Mouse (Mus musculus) brown adipose tissue, adult 24 weeks (tissue): ENCODE measurements around the gene Prss30. TPM values are rescaled to one million over a fixed set of nuclear protein-coding genes. Genes with fewer than 3 reads are reported as not detected.
A peak's percentile ranks its signal among the peaks of the same experiment; 100 is the strongest.
"Not testable (repeated sequence)": the region's sequence is repeated elsewhere in the genome, so short reads cannot be mapped to it uniquely, and the experiment has no call there.

Experiments used
- H3K27ac ChIP-seq: fragments of 200-500 bp; replicated peaks from 2 replicates; pipeline ENCODE4 v1.5.1; 2012; ENCODE audit warnings: low read depth, mild to moderate bottlenecking, low read length
- H3K4me1 ChIP-seq: fragments of 200-500 bp; 2 replicates; pipeline ENCODE4 v1.6.1; 2012; ENCODE audit warnings: low read length, mixed read lengths; ENCODE audit not compliant: control insufficient read depth, insufficient read depth, insufficient read length
- H3K4me3 ChIP-seq: fragments of 200-500 bp; 2 replicates; pipeline ENCODE4 v1.5.1; 2012; ENCODE audit warnings: low read depth, mild to moderate bottlenecking, low read length, moderate library complexity; ENCODE audit not compliant: insufficient read depth
- polyA plus RNA-seq: library from polyadenylated mRNA; stranded (reverse); fragments of >200 nt; gene quantifications from 2 replicates; pipeline ENCODE4 v1.2.4, GENCODE M21; 2012; ENCODE audit not compliant: missing spikeins, insufficient read depth, insufficient read length

Prss30 gene
- polyA plus RNA-seq, 1 experiment = not detected

- Histone ChIP-seq H3K4me3 (no peak overlapping the region), H3K4me1 (no peaks in the 10 kb centered on the region), H3K27ac (no peak overlapping the region)
Measured at GRCm38 (mm10) chr17:23961573-23962122, 18.7 kb downstream of the Prss30 start.

DNA sequence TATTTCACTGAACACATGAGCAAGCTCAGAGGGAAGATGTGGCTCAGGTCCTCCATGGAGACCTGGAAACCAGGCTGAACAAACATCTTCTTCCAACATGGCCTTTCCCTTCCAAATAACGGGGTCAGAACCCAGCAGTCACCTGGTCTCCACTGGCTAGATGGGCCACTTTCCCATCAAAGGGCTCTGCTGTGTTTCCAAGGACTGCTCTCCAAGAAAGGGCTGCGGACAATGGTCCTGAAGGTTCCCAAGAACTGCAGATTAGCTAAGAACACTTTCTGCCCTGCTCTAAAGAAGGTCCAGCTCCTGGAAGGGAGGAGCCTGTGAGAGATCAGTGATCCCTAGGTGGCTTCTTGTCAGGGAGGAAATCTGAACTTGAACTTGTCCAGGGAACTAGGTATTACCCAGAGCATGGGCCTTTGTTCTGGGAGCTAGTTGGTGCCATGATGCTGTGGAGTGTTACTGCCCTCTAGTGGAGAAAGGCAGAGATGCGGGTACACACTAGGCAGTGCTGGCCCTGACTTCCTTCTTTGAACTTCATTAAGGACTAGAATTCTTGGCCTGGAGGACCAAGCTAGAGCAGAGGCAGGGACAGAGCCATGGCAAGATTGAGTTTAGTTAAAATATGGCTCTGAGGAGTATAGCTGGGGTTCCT lies 20.2 kb downstream of the Prss30 start:
- H3K27ac ChIP-seq = no peak overlapping the region
- no peaks in the 10 kb centered on the region for H3K4me1 ChIP-seq

GRCm38 (mm10) chr17:23955174-23955573 lies 25.2 kb downstream of the Prss30 start, which contains the start of gene Sbpl:
Sbpl (minus strand) TSS chr17:23955274.
- no peak within 1 kb of the TSS for H3K27ac ChIP-seq

More for the DNA sequence above, 20.2 kb downstream of the Prss30 start:
- H3K4me3 ChIP-seq = no peak overlapping the region

DNA sequence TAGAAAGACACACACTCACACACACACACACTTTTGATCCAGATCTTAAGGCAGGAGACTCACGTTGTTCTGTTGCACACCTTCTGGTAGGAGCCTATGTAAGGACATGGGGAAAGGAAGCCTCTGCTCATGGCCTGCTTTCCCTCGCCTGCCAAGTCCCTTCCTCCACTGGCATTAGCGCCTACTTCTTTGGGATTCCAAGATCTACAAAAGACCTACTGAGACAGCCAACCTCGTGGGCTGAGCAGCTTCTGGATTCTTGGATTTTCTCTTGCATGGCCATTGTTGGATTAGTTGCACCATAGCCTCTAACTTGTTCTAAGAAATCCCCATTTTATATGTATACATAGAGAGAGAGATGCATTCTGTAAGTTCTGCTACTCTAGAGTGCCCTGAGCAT lies 29.5 kb downstream of the Prss30 start:
- not testable (repeated sequence) for H3K4me1 ChIP-seq, H3K27ac ChIP-seq, H3K4me3 ChIP-seq

More at GRCm38 (mm10) chr17:23955174-23955573, 25.2 kb downstream of the Prss30 start, which contains the start of gene Sbpl:
- Histone ChIP-seq H3K4me3 (no peak within 1 kb of the TSS), H3K4me1 (no peaks in the 10 kb centered on the region)

DNA sequence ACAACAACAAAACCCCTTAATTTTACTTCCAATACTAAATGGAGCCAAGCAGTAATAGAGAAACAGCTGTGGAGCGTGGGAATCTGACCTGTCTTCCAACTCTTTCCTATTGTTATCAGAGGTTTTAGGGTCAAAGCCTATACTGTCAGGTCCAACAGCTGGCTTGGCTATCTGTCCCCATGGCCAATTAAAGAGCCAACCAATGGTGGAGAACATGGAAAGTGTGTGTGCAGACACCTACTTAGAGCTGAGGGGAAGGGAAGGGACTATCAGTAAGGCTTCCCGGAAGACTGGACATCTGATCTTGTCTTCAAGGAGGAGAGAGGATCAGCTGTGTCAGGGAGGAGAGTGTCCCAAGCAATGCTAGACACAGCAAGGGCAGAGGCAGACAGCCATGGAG lies 31.3 kb downstream of the Prss30 start:
- no peak overlapping the region for H3K4me3 ChIP-seq
- no peak overlapping the region for H3K27ac ChIP-seq
- H3K4me1 ChIP-seq = no peaks in the 10 kb centered on the region

GRCm38 (mm10) chr17:23947486-23947885 lies 32.9 kb downstream of the Prss30 start:
- H3K4me1 ChIP-seq, H3K4me3 ChIP-seq, H3K27ac ChIP-seq: not testable (repeated sequence)

- Histone ChIP-seq H3K27ac (no peak within 1 kb of the TSS), H3K4me1 (no peaks in the 10 kb centered on the region), H3K4me3 (no peak within 1 kb of the TSS)
Measured at GRCm38 (mm10) chr17:23941372-23941771, 39.0 kb downstream of the Prss30 start, which contains the start of gene Sbp. Sbp (plus strand) TSS chr17:23941672.

GRCm38 (mm10) chr17:23931157-23931556 lies 49.2 kb downstream of the Prss30 start:
- no peak overlapping the region for H3K4me3 ChIP-seq
- H3K27ac ChIP-seq = no peak overlapping the region
- no peaks in the 10 kb centered on the region for H3K4me1 ChIP-seq

- Histone ChIP-seq H3K4me1 (no peaks in the 10 kb centered on the region), H3K4me3 (peak overlapping the region; percentile 51), H3K27ac (peak overlapping the region; percentile 49)
Measured at GRCm38 (mm10) chr17:23925090-23925493, 55.3 kb downstream of the Prss30 start.

DNA sequence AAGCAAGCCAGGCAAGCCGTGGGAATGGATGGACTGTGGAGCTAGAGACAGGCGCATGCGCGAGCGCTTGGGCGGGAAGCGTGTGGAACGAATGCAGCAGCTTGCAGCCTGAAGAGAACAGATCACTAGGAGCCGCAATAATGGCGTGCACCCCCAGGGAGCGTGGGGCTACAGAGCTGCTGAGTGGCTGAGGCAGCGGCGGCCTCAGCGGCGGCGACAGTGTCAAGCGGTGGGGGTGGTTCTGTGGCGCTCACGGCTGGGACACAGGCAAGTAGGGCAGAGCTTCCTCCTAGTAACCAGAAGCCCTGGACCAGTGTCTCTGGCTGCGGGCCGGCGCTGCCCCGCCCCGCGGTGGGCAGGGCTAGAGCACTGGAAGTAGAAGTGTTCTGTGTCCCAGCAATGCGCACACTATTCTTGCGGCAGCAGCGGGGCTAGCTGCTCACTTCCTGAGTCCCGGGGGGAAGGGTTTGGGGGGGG lies 55.8 kb downstream of the Prss30 start:
- H3K4me3 ChIP-seq = peak overlapping the region; percentile 70
- no peak overlapping the region for H3K27ac ChIP-seq
- H3K4me1 ChIP-seq = no peaks in the 10 kb centered on the region

Other genes starting within 250 kb of the Prss30 start
- 4.0 and 5.1 TPM in 2 replicates for gene Paqr4, start 239.7 kb downstream of the Prss30 start, polyA plus RNA-seq
- gene Kremen2, start 234.7 kb downstream of the Prss30 start, polyA plus RNA-seq = not detected in 2 replicates
- 25.8 and 26.8 TPM in 2 replicates for gene Flywch1, start 209.0 kb downstream of the Prss30 start, polyA plus RNA-seq
- 2.8 and 8.2 TPM in 2 replicates for gene Flywch2, start 194.5 kb downstream of the Prss30 start, polyA plus RNA-seq
- 86.7 and 109 TPM in 2 replicates for gene Srrm2, start 190.0 kb downstream of the Prss30 start, polyA plus RNA-seq
- gene Elob, start 151.4 kb downstream of the Prss30 start, polyA plus RNA-seq = 378 and 510 TPM in 2 replicates
- gene Prss33, start 144.5 kb downstream of the Prss30 start, polyA plus RNA-seq = not detected in 2 replicates
- gene Prss32, start 136.7 kb downstream of the Prss30 start, polyA plus RNA-seq = not detected in 2 replicates
- not detected in 2 replicates for gene Prss41, start 136.4 kb downstream of the Prss30 start, polyA plus RNA-seq
- not detected in 2 replicates for gene Prss21, start 112.5 kb downstream of the Prss30 start, polyA plus RNA-seq
- gene Dcpp1, start 99.7 kb downstream of the Prss30 start, polyA plus RNA-seq = not detected in 2 replicates
- not detected in 2 replicates for gene Dcpp2, start 99.7 kb downstream of the Prss30 start, polyA plus RNA-seq
- gene Dcpp3, start 63.1 kb downstream of the Prss30 start, polyA plus RNA-seq = not detected in 2 replicates
- not detected in 2 replicates for gene Sbp, start 38.9 kb downstream of the Prss30 start, polyA plus RNA-seq
- not detected in 2 replicates for gene Sbpl, start 25.3 kb downstream of the Prss30 start, polyA plus RNA-seq
- not detected in 2 replicates for gene Prss22, start 17.5 kb upstream of the Prss30 start, polyA plus RNA-seq
- 1.7 and 3.0 TPM in 2 replicates for gene Prss27, start 57.6 kb upstream of the Prss30 start, polyA plus RNA-seq
- gene Kctd5, start 92.9 kb upstream of the Prss30 start, polyA plus RNA-seq = 7.9 and 8.3 TPM in 2 replicates
- gene Pdpk1, start 170.4 kb upstream of the Prss30 start, polyA plus RNA-seq = 23.9 and 24.3 TPM in 2 replicates
- 13.4 and 16.2 TPM in 2 replicates for gene Amdhd2, start 183.2 kb upstream of the Prss30 start, polyA plus RNA-seq
- gene Atp6v0c, start 189.1 kb upstream of the Prss30 start, polyA plus RNA-seq = 241 and 250 TPM in 2 replicates
- gene Tbc1d24, start 225.0 kb upstream of the Prss30 start, polyA plus RNA-seq = 2.7 and 7.0 TPM in 2 replicates
- gene Ntn3, start 229.0 kb upstream of the Prss30 start, polyA plus RNA-seq = 0.52 and 1.6 TPM in 2 replicates
- gene Tedc2, start 240.3 kb upstream of the Prss30 start, polyA plus RNA-seq = 2.2 and 4.2 TPM in 2 replicates